Mouse (Mus musculus) limb, embryonic 13.5 days (tissue): Measurements from ENCODE around the gene BC107364. TPM values are rescaled to one million over a fixed set of nuclear protein-coding genes. Genes with fewer than 3 reads are reported as not detected.
"Not testable (repeated sequence)": the region's sequence is repeated elsewhere in the genome, so short reads cannot be mapped to it uniquely, and the experiment has no call there.

ENCODE experiments used
- ATAC-seq: fragments of 200-750 bp; cut with Nextera tagmentation; 2 replicates; pipeline ENCODE4 v1.8.0; 2017; ENCODE audit warnings: low read depth, moderate number of reproducible peaks, moderate TSS enrichment; ENCODE audit not compliant: low FRiP score
- H3K27ac ChIP-seq: fragments of 300-500 bp; sonication (generic); 2 replicates; pipeline ENCODE4 v1.5.1; 2015; ENCODE audit warnings: inconsistent platforms, mild to moderate bottlenecking, moderate library complexity
- H3K27me3 ChIP-seq: fragments of 300-500 bp; sonication (generic); 2 replicates; pipeline ENCODE4 v1.6.1; 2015; ENCODE audit warnings: mild to moderate bottlenecking, inconsistent platforms
- H3K36me3 ChIP-seq: fragments of 300-500 bp; sonication (generic); 2 replicates; pipeline ENCODE4 v1.6.1; 2015; ENCODE audit warnings: inconsistent platforms, mild to moderate bottlenecking, moderate library complexity
- H3K4me1 ChIP-seq: fragments of 300-500 bp; sonication (generic); 2 replicates; pipeline ENCODE4 v1.6.1; 2015; ENCODE audit warnings: inconsistent platforms
- H3K4me2 ChIP-seq: fragments of 300-500 bp; sonication (generic); replicated peaks from 2 replicates; pipeline ENCODE4 v1.6.1; 2015; ENCODE audit warnings: inconsistent platforms, mild to moderate bottlenecking, moderate library complexity
- H3K4me3 ChIP-seq: fragments of 300-500 bp; sonication (generic); 2 replicates; pipeline ENCODE4 v1.5.1; 2015; ENCODE audit warnings: moderate library complexity, mild to moderate bottlenecking, inconsistent platforms
- H3K9ac ChIP-seq: fragments of 300-500 bp; sonication (generic); 2 replicates; pipeline ENCODE4 v1.6.1; 2015; ENCODE audit warnings: mild to moderate bottlenecking, inconsistent platforms
- H3K9me3 ChIP-seq: fragments of 300-500 bp; sonication (generic); 2 replicates; pipeline ENCODE4 v1.6.1; 2016; ENCODE audit warnings: inconsistent platforms
- WGBS: fragments of 180-500 bp; shearing (Covaris S2); methylation state at CpG from one replicate; pipeline ENCODE4 v1.1.7; 2015; 5-methylcytosine and 5-hydroxymethylcytosine counted together
- polyA plus RNA-seq: library from polyadenylated mRNA; unstranded; fragments of >200 nt; fragmentation: Nextera tagmentation; extraction: Ambion mirVana; gene quantifications from 2 replicates; pipeline ENCODE4 v1.2.1, GENCODE M21; 2015

The BC107364 gene
- polyA plus RNA-seq, 1 experiment from 2014 or later = not detected

DNA sequence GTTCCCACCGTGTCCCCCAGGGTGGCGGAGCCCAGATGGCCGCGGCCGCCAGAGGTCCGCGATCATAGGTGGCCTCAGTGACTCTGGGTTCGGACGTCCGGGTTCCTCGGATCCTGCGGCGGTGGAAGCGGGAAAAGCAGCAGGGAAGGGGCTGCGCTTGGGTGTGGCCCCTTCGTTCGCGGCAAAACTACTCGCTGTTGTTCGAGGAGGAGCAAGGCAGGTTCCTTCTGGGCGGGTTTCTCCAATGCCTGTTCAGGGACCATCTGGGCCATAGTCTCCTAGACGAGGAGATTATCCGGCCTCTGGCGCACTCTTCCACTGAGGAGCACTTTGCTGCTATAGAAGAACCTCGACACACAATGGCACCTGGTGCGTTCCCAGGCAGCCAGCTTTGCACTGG lies 47.7 kb downstream of the BC107364 start:
- Histone ChIP-seq H3K9ac (no peak overlapping the region), H3K4me2 (peak overlapping the region; percentile 41), H3K27me3 (peaks cover 93% of the 10 kb centered on the region), H3K36me3 (no peaks in the 10 kb centered on the region), H3K4me1 (peaks cover 16% of the 10 kb centered on the region), H3K9me3 (peaks cover 4% of the 10 kb centered on the region; the same call in 1 of the 2 replicates), H3K4me3 (peak overlapping the region; percentile 24), H3K27ac (no peak overlapping the region)
- no peak for ATAC-seq
- WGBS = under 1% methylated on average over 26 of the region's 26 CpGs

DNA sequence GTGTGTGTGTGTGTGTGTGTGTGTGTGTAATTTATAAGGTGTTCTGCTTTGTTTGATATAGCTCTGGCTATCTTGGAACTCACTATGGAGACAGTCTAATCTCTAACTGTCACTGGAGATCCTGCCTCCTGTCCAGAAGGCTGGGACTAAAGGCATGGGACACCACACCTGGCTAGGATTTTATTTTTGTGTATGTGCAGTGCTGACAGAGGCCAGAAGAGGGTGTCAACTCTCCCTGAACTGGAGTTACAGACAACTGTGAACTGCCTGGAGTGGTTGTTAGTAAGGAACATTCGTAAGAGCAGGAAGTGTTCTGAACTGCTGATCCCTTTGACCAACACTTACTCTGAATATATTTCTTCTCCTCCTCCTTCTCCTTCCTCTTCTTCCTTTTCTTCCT lies 49.1 kb downstream of the BC107364 start:
- Histone ChIP-seq H3K4me2 (no peak overlapping the region), H3K27me3 (peaks cover 93% of the 10 kb centered on the region), H3K4me3 (no peak overlapping the region), H3K36me3 (no peaks in the 10 kb centered on the region), H3K4me1 (peaks cover 12% of the 10 kb centered on the region), H3K27ac (no peak overlapping the region), H3K9me3 (no peaks in the 10 kb centered on the region), H3K9ac (no peak overlapping the region)
- ATAC-seq = no peak
- WGBS = 23% methylated on average over 1 of the region's 1 CpGs

DNA sequence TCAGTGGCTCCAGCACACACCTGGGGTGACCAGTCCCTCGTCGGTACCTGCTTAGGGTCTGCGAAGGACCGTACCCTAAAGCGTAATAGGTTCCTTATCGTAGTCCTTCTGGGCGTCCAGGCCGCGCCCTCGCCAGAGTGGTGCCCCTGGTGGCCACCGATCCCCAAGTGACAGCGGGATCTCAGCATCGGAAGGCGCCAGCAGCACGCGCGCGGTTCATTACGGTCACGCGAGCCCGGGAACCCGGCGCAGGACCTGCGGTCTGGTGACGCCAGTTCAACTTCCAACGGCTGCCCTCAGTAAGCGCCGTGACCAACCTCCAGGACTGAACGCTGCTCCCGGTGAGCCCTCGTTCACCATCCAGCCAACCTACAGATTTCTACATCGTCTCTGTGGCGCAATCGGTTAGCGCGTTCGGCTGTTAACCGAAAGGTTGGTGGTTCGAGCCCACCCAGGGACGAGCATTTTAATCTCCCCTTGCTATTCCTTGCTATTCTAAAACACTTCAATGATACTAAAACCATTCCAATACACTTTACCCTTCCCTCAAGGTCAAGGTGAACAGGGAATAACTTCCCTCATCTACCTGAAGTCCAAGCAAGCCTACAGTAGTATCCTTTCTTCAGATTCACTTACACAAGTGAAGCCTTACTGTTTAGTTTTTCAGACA lies 50.1 kb downstream of the BC107364 start:
- Histone ChIP-seq H3K36me3 (no peaks in the 10 kb centered on the region), H3K9me3 (no peaks in the 10 kb centered on the region), H3K27me3 (peaks cover 96% of the 10 kb centered on the region), H3K4me3 (peak overlapping the region; percentile 36), H3K4me2 (peak overlapping the region; percentile 60), H3K27ac (no peak overlapping the region), H3K4me1 (peaks cover 12% of the 10 kb centered on the region), H3K9ac (peak overlapping the region; percentile 35; the same call in 1 of the 2 replicates)
- no peak; the same call in 1 of the 2 replicates for ATAC-seq
- whole genome bisulfite sequencing = under 1% methylated on average over 41 of the region's 41 CpGs

DNA sequence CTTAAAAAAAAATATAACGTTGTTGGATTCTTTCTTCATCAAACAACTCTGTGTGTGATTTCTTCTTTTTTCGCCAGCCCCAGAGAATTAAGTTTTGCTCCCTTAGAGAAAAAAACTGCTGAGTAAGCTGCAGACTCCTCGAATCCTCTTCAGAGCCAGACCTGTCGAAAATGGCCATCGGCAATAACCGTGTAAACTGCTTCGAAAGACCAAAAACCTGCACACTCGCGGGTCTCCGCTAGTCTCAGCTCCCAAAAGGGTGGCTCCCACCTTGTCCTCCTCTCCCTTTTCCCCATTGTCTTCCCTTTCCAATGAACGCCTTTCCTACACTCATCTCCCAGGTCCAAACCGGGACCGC lies 50.7 kb downstream of the BC107364 start:
- Histone ChIP-seq H3K9me3 (no peaks in the 10 kb centered on the region), H3K27me3 (peaks cover 97% of the 10 kb centered on the region), H3K9ac (peak overlapping the region; percentile 35; the same call in 1 of the 2 replicates), H3K4me2 (peak overlapping the region; percentile 60), H3K4me1 (peaks cover 12% of the 10 kb centered on the region), H3K4me3 (peak overlapping the region; percentile 36), H3K36me3 (no peaks in the 10 kb centered on the region), H3K27ac (no peak overlapping the region)
- WGBS = 2% methylated on average over 13 of the region's 13 CpGs
- ATAC-seq = no peak

DNA sequence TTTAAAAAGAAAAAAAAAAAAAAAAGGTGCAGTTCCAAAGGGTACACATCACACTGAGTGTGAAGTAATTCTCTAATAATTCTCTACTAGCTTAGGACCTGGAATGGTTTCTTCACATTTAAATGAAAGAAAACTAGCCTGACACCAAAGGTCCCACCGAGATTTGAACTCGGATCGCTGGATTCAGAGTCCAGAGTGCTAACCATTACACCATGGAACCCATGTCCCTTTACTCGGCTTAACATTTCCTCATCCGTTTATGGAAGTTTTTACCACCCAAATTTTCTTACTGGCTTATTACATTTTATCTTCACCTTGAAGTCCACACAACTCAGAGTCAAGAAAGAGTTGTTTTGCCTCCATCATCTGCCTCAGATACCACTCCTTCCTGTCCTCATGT lies 53.2 kb downstream of the BC107364 start:
- no peak overlapping the region for H3K27ac ChIP-seq
- no peak overlapping the region for H3K9ac ChIP-seq
- no peaks in the 10 kb centered on the region for H3K9me3 ChIP-seq
- H3K4me3 ChIP-seq = no peak overlapping the region
- no peak for ATAC-seq
- no peak overlapping the region for H3K4me2 ChIP-seq
- H3K36me3 ChIP-seq = no peaks in the 10 kb centered on the region
- H3K27me3 ChIP-seq = peaks cover 97% of the 10 kb centered on the region
- H3K4me1 ChIP-seq = peaks cover 6% of the 10 kb centered on the region
- 4% methylated on average over 5 of the region's 5 CpGs for WGBS

DNA sequence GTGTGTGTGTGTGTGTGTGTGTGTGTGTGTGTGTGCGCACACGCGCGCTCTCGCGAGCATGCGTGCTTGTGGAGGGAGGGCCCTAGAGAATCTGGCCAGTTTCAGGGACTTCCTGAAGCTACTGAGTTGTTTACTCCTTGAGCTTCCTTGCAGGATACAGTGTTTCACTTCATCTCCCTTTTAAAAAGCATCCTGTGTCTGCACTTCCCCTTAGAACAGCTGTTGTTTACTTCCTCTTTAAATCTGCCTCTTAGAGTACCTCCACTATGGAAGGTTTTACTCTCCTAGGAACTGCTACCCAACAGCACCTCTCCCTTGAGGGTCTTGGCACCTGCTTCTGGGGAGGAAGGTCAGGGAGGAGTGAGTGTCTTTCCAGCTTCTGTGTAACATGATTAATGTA lies 55.2 kb downstream of the BC107364 start:
- 95% methylated on average over 7 of the region's 7 CpGs for WGBS
- H3K4me2 ChIP-seq = no peak overlapping the region
- H3K27me3 ChIP-seq = peaks cover 85% of the 10 kb centered on the region
- H3K9ac ChIP-seq = no peak overlapping the region
- no peak overlapping the region for H3K27ac ChIP-seq
- H3K4me3 ChIP-seq = no peak overlapping the region
- no peaks in the 10 kb centered on the region for H3K9me3 ChIP-seq
- peaks cover 5% of the 10 kb centered on the region for H3K4me1 ChIP-seq
- H3K36me3 ChIP-seq = no peaks in the 10 kb centered on the region
- ATAC-seq = no peak

DNA sequence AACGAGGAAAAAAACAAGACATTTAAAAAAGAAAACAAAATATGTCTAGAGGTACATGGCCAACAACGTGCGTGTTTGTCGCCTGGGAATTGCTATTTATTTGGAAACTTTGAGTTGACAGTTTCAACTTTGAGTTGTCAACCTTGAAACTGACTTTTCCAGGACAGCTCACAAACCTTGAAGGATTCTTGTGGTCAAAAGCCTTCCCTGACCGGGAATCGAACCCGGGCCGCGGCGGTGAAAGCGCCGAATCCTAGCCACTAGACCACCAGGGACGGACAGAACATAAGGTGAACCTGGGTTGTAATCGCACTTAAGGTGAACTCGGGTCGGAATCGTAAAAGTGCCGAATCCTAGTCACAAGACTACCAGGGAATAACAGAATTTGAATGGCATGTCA lies 64.9 kb downstream of the BC107364 start:
- H3K36me3 ChIP-seq, H3K9ac ChIP-seq, H3K9me3 ChIP-seq, H3K4me1 ChIP-seq, H3K27ac ChIP-seq, H3K4me2 ChIP-seq, ATAC-seq, H3K4me3 ChIP-seq: not testable (repeated sequence)
- peaks cover 34% of the 10 kb centered on the region for H3K27me3 ChIP-seq
- no CpG with 5 or more reads among the region's 18 CpGs for WGBS

Other genes starting within 250 kb of the BC107364 start
- gene Bola1, start 232.6 kb downstream of the BC107364 start, polyA plus RNA-seq = 51.1 and 55.2 TPM in 2 replicates
- gene Hist2h2ab, start 232.4 kb downstream of the BC107364 start, polyA plus RNA-seq = 1.3 TPM in 1 of 2 replicates, not detected in the other
- 11.1 and 12.0 TPM in 2 replicates for gene Hist2h2ac, start 231.4 kb downstream of the BC107364 start, polyA plus RNA-seq
- gene Hist2h2be, start 231.2 kb downstream of the BC107364 start, polyA plus RNA-seq = 6.7 and 7.2 TPM in 2 replicates
- gene Hist2h3c2, start 213.2 kb downstream of the BC107364 start, polyA plus RNA-seq = 8.8 and 10.5 TPM in 2 replicates
- 46.2 and 48.0 TPM in 2 replicates for gene Hist2h2aa2, start 212.0 kb downstream of the BC107364 start, polyA plus RNA-seq
- gene Hist2h2aa1, start 206.8 kb downstream of the BC107364 start, polyA plus RNA-seq = 19.0 and 30.4 TPM in 2 replicates
- gene Hist2h3c1, start 205.6 kb downstream of the BC107364 start, polyA plus RNA-seq = 0.73 TPM in 1 of 2 replicates, not detected in the other
- gene Hist2h4, start 189.0 kb downstream of the BC107364 start, polyA plus RNA-seq = 15.5 and 16.9 TPM in 2 replicates
- 85.5 and 91.9 TPM in 2 replicates for gene Hist2h3b, start 183.7 kb downstream of the BC107364 start, polyA plus RNA-seq
- 13.3 and 15.5 TPM in 2 replicates for gene Hist2h2bb, start 182.6 kb downstream of the BC107364 start, polyA plus RNA-seq
- 1.7 TPM in 2 replicates for gene Fcgr1, start 158.3 kb downstream of the BC107364 start, polyA plus RNA-seq
- 10.3 and 10.6 TPM in 2 replicates for gene Hfe2, start 72.9 kb upstream of the BC107364 start, polyA plus RNA-seq
- gene Txnip, start 105.7 kb upstream of the BC107364 start, polyA plus RNA-seq = 103 and 105 TPM in 2 replicates
- gene Gm16253, start 124.7 kb upstream of the BC107364 start, polyA plus RNA-seq = 1.3 and 1.5 TPM in 2 replicates
- gene Polr3gl, start 141.9 kb upstream of the BC107364 start, polyA plus RNA-seq = 48.8 and 55.6 TPM in 2 replicates
- gene Ankrd34a, start 144.3 kb upstream of the BC107364 start, polyA plus RNA-seq = 3.0 and 3.1 TPM in 2 replicates
- gene Lix1l, start 148.8 kb upstream of the BC107364 start, polyA plus RNA-seq = 8.4 and 8.7 TPM in 2 replicates
- gene Rbm8a, start 177.6 kb upstream of the BC107364 start, polyA plus RNA-seq = 156 and 157 TPM in 2 replicates
- gene Pex11b, start 183.1 kb upstream of the BC107364 start, polyA plus RNA-seq = 61.8 and 63.3 TPM in 2 replicates
- gene Gm42957, start 183.2 kb upstream of the BC107364 start, polyA plus RNA-seq = 0.23 TPM in 2 replicates
- gene Itga10, start 193.3 kb upstream of the BC107364 start, polyA plus RNA-seq = 2.1 and 3.1 TPM in 2 replicates
- gene Ankrd35, start 217.8 kb upstream of the BC107364 start, polyA plus RNA-seq = 0.87 and 1.2 TPM in 2 replicates
- 77.7 and 83.3 TPM in 2 replicates for gene Pias3, start 244.1 kb upstream of the BC107364 start, polyA plus RNA-seq